Mouse (Mus musculus): ENCODE measurements around the gene Gm3233. TPM values are rescaled to one million over a fixed set of nuclear protein-coding genes. Genes with fewer than 3 reads are reported as not detected.
"Not testable (repeated sequence)": the region's sequence is repeated elsewhere in the genome, so short reads cannot be mapped to it uniquely, and the experiment has no call there.

The Gm3233 gene
- total and polyA plus RNA-seq, 3 experiments, result not detected

GRCm38 (mm10) chr10:77783396-77783795 is 23.9 kb upstream of the Gm3233 start:
- H3K9me3 ChIP-seq (replicated peaks; ENCODE audit: insufficient read depth, low read length); H3K36me3 ChIP-seq (ENCODE audit: control insufficient read depth in 1 of 2, insufficient read depth in 2 of 2, low read length in 2 of 2); H3K79me2 ChIP-seq (ENCODE audit: control insufficient read depth, insufficient read depth, low read length, poor library complexity): not testable (repeated sequence)

GRCm38 (mm10) chr10:77782442-77782841 is 23.0 kb upstream of the Gm3233 start, which contains the start of gene Gm3250:
Gene Gm3250 (minus strand): TSS chr10:77782542.
- H3K79me2 ChIP-seq (ENCODE audit: control insufficient read depth, insufficient read depth, low read length, poor library complexity); H3K9ac ChIP-seq (ENCODE audit: control insufficient read depth, low read depth, low read length, poor library complexity, severe bottlenecking); DNase-seq (ENCODE audit: low read depth, low spot score); H3K27me3 ChIP-seq (ENCODE audit: control insufficient read depth in 1 of 2, insufficient read depth in 2 of 2, low read length in 2 of 2); H3K27ac ChIP-seq (ENCODE audit: control insufficient read depth, low read depth, low read length); H3K4me1 ChIP-seq (ENCODE audit: control insufficient read depth in 1 of 2, insufficient read depth in 2 of 2, low read length in 2 of 2); H3K9me3 ChIP-seq (replicated peaks; ENCODE audit: insufficient read depth, low read length); H3K36me3 ChIP-seq (ENCODE audit: control insufficient read depth in 1 of 2, insufficient read depth in 2 of 2, low read length in 2 of 2); H3K4me3 ChIP-seq (ENCODE audit: control insufficient read depth in 1 of 2, insufficient read depth in 1 of 2, low read depth in 2 of 2, low read length in 2 of 2): not testable (repeated sequence)

More at GRCm38 (mm10) chr10:77783396-77783795, 23.9 kb upstream of the Gm3233 start:
- H3K4me1 ChIP-seq (ENCODE audit: control insufficient read depth in 1 of 2, insufficient read depth in 2 of 2, low read length in 2 of 2); H3K9ac ChIP-seq (ENCODE audit: control insufficient read depth, low read depth, low read length, poor library complexity, severe bottlenecking); H3K4me3 ChIP-seq (ENCODE audit: control insufficient read depth in 1 of 2, insufficient read depth in 1 of 2, low read depth in 2 of 2, low read length in 2 of 2); DNase-seq (ENCODE audit: low read depth, low spot score); H3K27me3 ChIP-seq (ENCODE audit: control insufficient read depth in 1 of 2, insufficient read depth in 2 of 2, low read length in 2 of 2); H3K27ac ChIP-seq (ENCODE audit: control insufficient read depth, low read depth, low read length): not testable (repeated sequence)

GRCm38 (mm10) chr10:77776844-77777243 is 17.4 kb upstream of the Gm3233 start, which contains the start of gene Gm7138:
Gene Gm7138 (minus strand): TSS chr10:77776944.
- not testable (repeated sequence) for H3K36me3 ChIP-seq (ENCODE audit: control insufficient read depth in 1 of 2, insufficient read depth in 2 of 2, low read length in 2 of 2); H3K79me2 ChIP-seq (ENCODE audit: control insufficient read depth, insufficient read depth, low read length, poor library complexity); DNase-seq (ENCODE audit: low read depth, low spot score); H3K4me1 ChIP-seq (ENCODE audit: control insufficient read depth in 1 of 2, insufficient read depth in 2 of 2, low read length in 2 of 2); H3K27me3 ChIP-seq (ENCODE audit: control insufficient read depth in 1 of 2, insufficient read depth in 2 of 2, low read length in 2 of 2); H3K27ac ChIP-seq (ENCODE audit: control insufficient read depth, low read depth, low read length); H3K9me3 ChIP-seq (replicated peaks; ENCODE audit: insufficient read depth, low read length); H3K9ac ChIP-seq (ENCODE audit: control insufficient read depth, low read depth, low read length, poor library complexity, severe bottlenecking); H3K4me3 ChIP-seq (ENCODE audit: control insufficient read depth in 1 of 2, insufficient read depth in 1 of 2, low read depth in 2 of 2, low read length in 2 of 2)

GRCm38 (mm10) chr10:77772142-77772541 is 12.7 kb upstream of the Gm3233 start:
- not testable (repeated sequence) for H3K27me3 ChIP-seq (ENCODE audit: control insufficient read depth in 1 of 2, insufficient read depth in 2 of 2, low read length in 2 of 2); H3K4me1 ChIP-seq (ENCODE audit: control insufficient read depth in 1 of 2, insufficient read depth in 2 of 2, low read length in 2 of 2); H3K9ac ChIP-seq (ENCODE audit: control insufficient read depth, low read depth, low read length, poor library complexity, severe bottlenecking); H3K4me3 ChIP-seq (ENCODE audit: control insufficient read depth in 1 of 2, insufficient read depth in 1 of 2, low read depth in 2 of 2, low read length in 2 of 2); H3K27ac ChIP-seq (ENCODE audit: control insufficient read depth, low read depth, low read length); DNase-seq (ENCODE audit: low read depth, low spot score); H3K79me2 ChIP-seq (ENCODE audit: control insufficient read depth, insufficient read depth, low read length, poor library complexity); H3K36me3 ChIP-seq (ENCODE audit: control insufficient read depth in 1 of 2, insufficient read depth in 2 of 2, low read length in 2 of 2); H3K9me3 ChIP-seq (replicated peaks; ENCODE audit: insufficient read depth, low read length)

GRCm38 (mm10) chr10:77771225-77771624 is 11.7 kb upstream of the Gm3233 start, which contains the start of gene Gm3238:
Gene Gm3238 (minus strand): TSS chr10:77771325.
- H3K9ac ChIP-seq (ENCODE audit: control insufficient read depth, low read depth, low read length, poor library complexity, severe bottlenecking); H3K79me2 ChIP-seq (ENCODE audit: control insufficient read depth, insufficient read depth, low read length, poor library complexity); H3K27ac ChIP-seq (ENCODE audit: control insufficient read depth, low read depth, low read length); H3K27me3 ChIP-seq (ENCODE audit: control insufficient read depth in 1 of 2, insufficient read depth in 2 of 2, low read length in 2 of 2); H3K4me3 ChIP-seq (ENCODE audit: control insufficient read depth in 1 of 2, insufficient read depth in 1 of 2, low read depth in 2 of 2, low read length in 2 of 2); H3K4me1 ChIP-seq (ENCODE audit: control insufficient read depth in 1 of 2, insufficient read depth in 2 of 2, low read length in 2 of 2); H3K36me3 ChIP-seq (ENCODE audit: control insufficient read depth in 1 of 2, insufficient read depth in 2 of 2, low read length in 2 of 2); H3K9me3 ChIP-seq (replicated peaks; ENCODE audit: insufficient read depth, low read length); DNase-seq (ENCODE audit: low read depth, low spot score): not testable (repeated sequence)

All from MEL (cell line).